In the genomic region with DNA sequence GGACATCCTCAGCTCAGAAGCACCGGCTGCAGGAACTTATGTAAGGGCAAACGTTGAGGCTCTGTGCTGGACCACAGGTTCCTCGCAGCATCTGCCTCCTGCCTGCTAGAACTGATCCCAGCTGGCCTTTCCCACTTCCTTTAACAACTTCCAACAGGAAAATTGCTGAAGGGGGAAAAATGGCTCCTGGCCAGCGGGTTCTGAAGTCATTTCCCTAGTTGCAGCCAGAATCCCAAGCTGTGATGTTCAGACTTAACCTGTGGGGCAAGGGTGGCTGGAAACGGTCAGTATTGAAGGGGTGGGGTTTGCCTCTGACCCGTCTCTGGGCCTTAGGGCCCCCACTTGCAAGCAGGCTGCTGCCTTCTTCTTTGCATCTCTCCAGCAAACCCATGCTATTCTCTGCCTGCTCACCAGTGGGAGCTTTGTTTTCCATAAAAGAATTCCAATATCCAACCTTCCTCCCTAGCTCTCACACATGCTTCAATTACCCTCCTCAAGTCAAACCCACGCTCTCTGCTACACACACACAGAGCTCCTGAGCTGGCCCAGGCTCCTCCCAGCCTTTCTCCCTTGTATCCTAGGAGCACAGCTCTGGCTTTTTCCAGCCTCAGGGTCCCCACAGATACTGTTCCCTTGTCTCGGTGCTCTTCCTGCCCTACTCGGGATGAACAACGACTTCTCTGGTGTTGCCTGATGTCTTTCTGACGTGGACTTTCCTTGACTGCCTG, we compare ENCODE assay signal across 7 mouse cellular contexts.
DNase-seq lines count a peak whose midpoint lies in the region; ATAC-seq lines count a peak whose summit lies in the region.

No protein-coding gene starts in this region.

- peak overlapping the region; percentile 82 for H3K27ac ChIP-seq in brown adipose tissue, adult 24 weeks (replicated peaks; ENCODE audit: low read depth, low read length)
- H3K27ac ChIP-seq in liver, embryonic 15.5 days (replicated peaks): peak overlapping the region; percentile 42
- no peak overlapping the region for H3K27ac ChIP-seq in midbrain, embryonic 13.5 days

- peaks cover 28% of the 10 kb centered on the region for H3K4me1 ChIP-seq in brown adipose tissue, adult 24 weeks (ENCODE audit: control insufficient read depth, insufficient read depth, insufficient read length, low read length)
- H3K4me1 ChIP-seq in liver, embryonic 15.5 days (replicated peaks): peaks cover 57% of the 10 kb centered on the region
- peaks cover 34% of the 10 kb centered on the region for H3K4me1 ChIP-seq in midbrain, embryonic 13.5 days (replicated peaks)

- WGBS in liver, embryonic 15.5 days (ENCODE audit: insufficient replicate concordance): 70% methylated on average over 11 of the region's 11 CpGs
- 77% methylated on average over 11 of the region's 11 CpGs for WGBS in midbrain, embryonic 13.5 days

- H3K27me3 ChIP-seq in liver, embryonic 15.5 days: no peaks in the 10 kb centered on the region
- no peaks in the 10 kb centered on the region for H3K27me3 ChIP-seq in midbrain, embryonic 13.5 days

- no peak overlapping the region for H3K9ac ChIP-seq in liver, embryonic 15.5 days
- no peak overlapping the region for H3K9ac ChIP-seq in midbrain, embryonic 13.5 days (replicated peaks)

- no peak overlapping the region for H3K4me2 ChIP-seq in liver, embryonic 15.5 days
- no peak overlapping the region for H3K4me2 ChIP-seq in midbrain, embryonic 13.5 days (replicated peaks)

- H3K4me3 ChIP-seq in brown adipose tissue, adult 24 weeks (ENCODE audit: insufficient read depth, low read depth, low read length): no peak overlapping the region
- no peak overlapping the region for H3K4me3 ChIP-seq in liver, embryonic 15.5 days (replicated peaks)
- no peak overlapping the region for H3K4me3 ChIP-seq in midbrain, embryonic 13.5 days (replicated peaks)

- no peak for ATAC-seq in liver, embryonic 15.5 days (ENCODE audit: insufficient read depth)
- ATAC-seq in midbrain, embryonic 13.5 days: no peak

- no peaks in the 10 kb centered on the region for H3K36me3 ChIP-seq in liver, embryonic 15.5 days (replicated peaks)
- no peaks in the 10 kb centered on the region for H3K36me3 ChIP-seq in midbrain, embryonic 13.5 days

- intact Hi-C loops in heart, postnatal 25 days (cut with DNase I): no loop called here

- no peaks in the 10 kb centered on the region for H3K9me3 ChIP-seq in liver, embryonic 15.5 days (replicated peaks)
- H3K9me3 ChIP-seq in midbrain, embryonic 13.5 days: no peaks in the 10 kb centered on the region

- DNase-seq in adrenal gland, postnatal 14 days: peak; percentile 59
- peak; percentile 78 for DNase-seq in heart, postnatal 25 days (ENCODE audit: low spot score)
- no peak for DNase-seq in spleen, postnatal 36 days (ENCODE audit: low spot score in 2 of 2)
- DNase-seq in B cell, adult 2 months: no peak

Comparison
In these comparisons a context has a peak if more than half of its experiments do, and no peak if none do; other contexts are left out.
1. DNase-seq: peak in adrenal gland, postnatal 14 days (single experiment) and heart, postnatal 25 days (single experiment); none in spleen, postnatal 36 days (0 of 2) and B cell, adult 2 months (0 of 2).